Mouse (Mus musculus) skeletal muscle tissue, postnatal 0 days (tissue): ENCODE measurements around the gene Stox2. TPM values are rescaled to one million over a fixed set of nuclear protein-coding genes. Genes with fewer than 3 reads are reported as not detected.

ENCODE experiments used
- polyA plus RNA-seq: library from polyadenylated mRNA; unstranded; fragments of >200 nt; fragmentation: Nextera tagmentation; extraction: Ambion mirVana; gene quantifications from 2 replicates; pipeline ENCODE4 v1.2.1, GENCODE M21; 2015

Stox2 gene
- 3.6 and 4.6 TPM in 2 replicates for polyA plus RNA-seq

DNA sequence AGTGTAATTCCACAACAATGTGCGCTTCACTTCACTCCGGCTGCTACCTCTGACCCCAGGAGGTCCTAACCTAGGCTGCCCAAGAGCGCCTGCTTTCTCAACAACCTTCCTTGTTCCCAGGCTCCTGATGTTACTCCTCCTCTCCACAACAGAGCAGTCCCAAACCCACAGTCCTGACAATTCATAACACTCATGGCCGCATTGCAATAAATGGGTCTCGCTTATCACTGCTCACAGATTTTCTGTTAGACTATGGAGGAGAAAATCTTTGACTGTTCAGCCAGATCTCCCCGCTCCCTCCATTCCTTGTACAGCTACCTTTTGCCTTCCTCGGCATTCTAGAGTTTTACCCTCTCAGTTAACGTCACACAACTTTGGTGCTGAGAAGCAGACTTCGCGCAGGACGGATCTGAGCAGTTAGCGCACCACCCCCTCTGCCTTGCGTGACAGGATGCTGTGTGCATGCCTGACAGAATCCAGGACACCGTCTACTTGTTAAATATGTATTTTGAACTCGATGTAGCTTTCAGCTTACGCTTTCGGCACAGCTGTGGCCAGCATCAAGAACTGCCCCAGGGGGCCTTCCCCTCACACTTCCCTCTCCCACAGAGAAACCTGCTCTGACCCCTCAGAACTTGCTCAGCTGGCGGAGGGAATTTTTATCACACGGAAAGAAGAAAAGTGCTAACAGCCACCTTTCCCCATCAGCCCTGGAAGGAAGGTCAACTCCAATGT lies at the start of gene Stox2:
Stox2 (minus strand) TSS at position 51 of the 735 bp plus-strand sequence.

Other genes starting within 250 kb of the Stox2 start
- 12.6 and 13.9 TPM in 2 replicates for gene Trappc11, start 87.1 kb upstream of the Stox2 start, polyA plus RNA-seq
- 33.6 and 35.9 TPM in 2 replicates for gene Rwdd4a, start 87.3 kb upstream of the Stox2 start, polyA plus RNA-seq
- 14.6 and 18.9 TPM in 2 replicates for gene Ing2, start 229.2 kb upstream of the Stox2 start, polyA plus RNA-seq